Mouse (Mus musculus) intestine, embryonic 14.5 days (tissue): ENCODE measurements at regions not wholly inside any gene's neighbourhood (a gene's known extent, or its start where the extent isn't known, plus 50 kb on each side); places are given as distances from the start of the nearest gene placed in this dataset.

Experiments
- ATAC-seq: fragments of 200-750 bp; cut with Nextera tagmentation; replicated peaks from 2 replicates; pipeline ENCODE4 v1.8.0; 2017; ENCODE audit warnings: low read depth, moderate number of reproducible peaks, moderate TSS enrichment, moderate library complexity; ENCODE audit not compliant: low FRiP score, low TSS enrichment
- DNase-seq: peaks from one replicate; pipeline ENCODE4 v3.0.0-alpha.2; 2018; ENCODE audit warnings: low spot score
- H3K27ac ChIP-seq: fragments of 300-500 bp; sonication (generic); 2 replicates; pipeline ENCODE4 v1.5.1; 2014; ENCODE audit warnings: low read depth, mild to moderate bottlenecking, control low read depth
- H3K27me3 ChIP-seq: fragments of 300-500 bp; sonication (generic); replicated peaks from 2 replicates; pipeline ENCODE4 v1.6.1; 2014; ENCODE audit warnings: low read length, control low read depth; ENCODE audit not compliant: control insufficient read depth, insufficient read depth
- H3K36me3 ChIP-seq: fragments of 300-500 bp; sonication (generic); 2 replicates; pipeline ENCODE4 v1.6.1; 2014; ENCODE audit warnings: low read length, control low read depth; ENCODE audit not compliant: control insufficient read depth, insufficient read depth
- H3K4me1 ChIP-seq: fragments of 300-500 bp; sonication (generic); replicated peaks from 2 replicates; pipeline ENCODE4 v1.6.1; 2014; ENCODE audit warnings: low read length, control low read depth, mixed read lengths; ENCODE audit not compliant: control insufficient read depth, insufficient read depth
- H3K4me2 ChIP-seq: fragments of 300-500 bp; sonication (generic); 2 replicates; pipeline ENCODE4 v1.6.1; 2014; ENCODE audit warnings: low read length
- H3K4me3 ChIP-seq: fragments of 300-500 bp; sonication (generic); 2 replicates; pipeline ENCODE4 v1.5.1; 2014; ENCODE audit warnings: low read depth, low read length, control low read depth, mixed read lengths
- H3K9ac ChIP-seq: fragments of 300-500 bp; sonication (generic); 2 replicates; pipeline ENCODE4 v1.6.1; 2014; ENCODE audit warnings: mild to moderate bottlenecking, low read length
- H3K9me3 ChIP-seq: fragments of 300-500 bp; sonication (generic); 2 replicates; pipeline ENCODE4 v1.6.1; 2016; ENCODE audit warnings: low read length, control low read depth; ENCODE audit not compliant: control insufficient read depth
- WGBS: fragments of 180-500 bp; shearing (Covaris S2); extraction: QIAGEN DNeasy Blood & Tissue Kit; methylation state at CpG from one replicate; pipeline ENCODE4 v1.1.7; 2014; 5-methylcytosine and 5-hydroxymethylcytosine counted together

GRCm38 (mm10) chr2:116976951-116977503 lies 98.5 kb downstream of the Tmco5 start:
- DNase-seq = peak; percentile 59
- H3K27ac ChIP-seq = peak overlapping the region; percentile 98
- no peak overlapping the region for H3K4me3 ChIP-seq
- peaks cover 55% of the 10 kb centered on the region for H3K4me1 ChIP-seq
- H3K9me3 ChIP-seq = no peaks in the 10 kb centered on the region
- H3K27me3 ChIP-seq = no peaks in the 10 kb centered on the region
- peak overlapping the region; percentile 69 for H3K4me2 ChIP-seq
- 5% methylated on average over 9 of the region's 9 CpGs for WGBS
- no peak overlapping the region for H3K9ac ChIP-seq
- no peaks in the 10 kb centered on the region for H3K36me3 ChIP-seq
- no peak for ATAC-seq

GRCm38 (mm10) chr2:116977771-116978600 lies 99.5 kb downstream of the Tmco5 start:
- H3K36me3 ChIP-seq = no peaks in the 10 kb centered on the region
- H3K27ac ChIP-seq = no peak overlapping the region
- DNase-seq (no peak), ATAC-seq (no peak)
- H3K9me3 ChIP-seq = no peaks in the 10 kb centered on the region
- H3K27me3 ChIP-seq = no peaks in the 10 kb centered on the region
- H3K4me3 ChIP-seq = no peak overlapping the region
- H3K4me2 ChIP-seq = no peak overlapping the region
- 63% methylated on average over 10 of the region's 10 CpGs for WGBS
- peaks cover 45% of the 10 kb centered on the region for H3K4me1 ChIP-seq
- no peak overlapping the region for H3K9ac ChIP-seq

GRCm38 (mm10) chr2:116978809-116979208 lies 100.3 kb downstream of the Tmco5 start:
- H3K36me3 ChIP-seq = no peaks in the 10 kb centered on the region
- no peaks in the 10 kb centered on the region for H3K9me3 ChIP-seq
- H3K27ac ChIP-seq = no peak overlapping the region
- WGBS = 62% methylated on average over 4 of the region's 4 CpGs
- no peaks in the 10 kb centered on the region for H3K27me3 ChIP-seq
- H3K4me1 ChIP-seq = peaks cover 45% of the 10 kb centered on the region
- DNase-seq (no peak), ATAC-seq (no peak)
- H3K9ac ChIP-seq = no peak overlapping the region
- H3K4me2 ChIP-seq = no peak overlapping the region
- H3K4me3 ChIP-seq = no peak overlapping the region

GRCm38 (mm10) chr2:116979561-116980391 lies 101.3 kb downstream of the Tmco5 start:
- Histone ChIP-seq H3K4me3 (no peak overlapping the region), H3K27ac (peak overlapping the region; percentile 70), H3K9me3 (no peaks in the 10 kb centered on the region), H3K9ac (no peak overlapping the region), H3K36me3 (no peaks in the 10 kb centered on the region), H3K4me1 (peaks cover 37% of the 10 kb centered on the region), H3K27me3 (no peaks in the 10 kb centered on the region), H3K4me2 (no peak overlapping the region)
- ATAC-seq = peak; percentile 24; the same call in 1 of the 2 replicates
- WGBS = 6% methylated on average over 10 of the region's 10 CpGs
- DNase-seq = peak; percentile 68

- peaks cover 32% of the 10 kb centered on the region for H3K4me1 ChIP-seq
- H3K9me3 ChIP-seq = no peaks in the 10 kb centered on the region
- no peak for DNase-seq
- ATAC-seq = no peak
- H3K9ac ChIP-seq = no peak overlapping the region
- WGBS = 49% methylated on average over 5 of the region's 5 CpGs
- H3K27me3 ChIP-seq = no peaks in the 10 kb centered on the region
- no peaks in the 10 kb centered on the region for H3K36me3 ChIP-seq
- H3K4me2 ChIP-seq = no peak overlapping the region
- peak overlapping the region; percentile 70 for H3K27ac ChIP-seq
- H3K4me3 ChIP-seq = no peak overlapping the region
Observed at GRCm38 (mm10) chr2:116980692-116981091, 102.2 kb downstream of the Tmco5 start.

- H3K4me3 ChIP-seq = no peak overlapping the region
- no peak overlapping the region for H3K9ac ChIP-seq
- WGBS = 86% methylated on average over 5 of the region's 5 CpGs
- H3K36me3 ChIP-seq = no peaks in the 10 kb centered on the region
- H3K4me2 ChIP-seq = no peak overlapping the region
- peaks cover 19% of the 10 kb centered on the region for H3K4me1 ChIP-seq
- H3K9me3 ChIP-seq = no peaks in the 10 kb centered on the region
- no peaks in the 10 kb centered on the region for H3K27me3 ChIP-seq
- DNase-seq (no peak), ATAC-seq (no peak)
- no peak overlapping the region for H3K27ac ChIP-seq
Observed at GRCm38 (mm10) chr2:116983351-116983750, 104.9 kb downstream of the Tmco5 start.

- WGBS = 56% methylated on average over 10 of the region's 10 CpGs
- no peak overlapping the region for H3K4me2 ChIP-seq
- no peak overlapping the region for H3K27ac ChIP-seq
- DNase-seq (no peak), ATAC-seq (no peak)
- no peak overlapping the region for H3K9ac ChIP-seq
- no peak overlapping the region for H3K4me3 ChIP-seq
- no peaks in the 10 kb centered on the region for H3K27me3 ChIP-seq
- peaks cover 19% of the 10 kb centered on the region for H3K4me1 ChIP-seq
- H3K9me3 ChIP-seq = no peaks in the 10 kb centered on the region
- H3K36me3 ChIP-seq = no peaks in the 10 kb centered on the region
Observed at GRCm38 (mm10) chr2:116983821-116984351, 105.4 kb downstream of the Tmco5 start.

- Histone ChIP-seq H3K27ac (no peak overlapping the region), H3K9me3 (no peaks in the 10 kb centered on the region), H3K36me3 (no peaks in the 10 kb centered on the region), H3K4me2 (no peak overlapping the region), H3K4me3 (no peak overlapping the region), H3K4me1 (peaks cover 13% of the 10 kb centered on the region), H3K27me3 (no peaks in the 10 kb centered on the region), H3K9ac (no peak overlapping the region)
- WGBS = 83% methylated on average over 3 of the region's 3 CpGs
- no peak for DNase-seq
- no peak for ATAC-seq
Observed at GRCm38 (mm10) chr2:116984597-116984996, 106.1 kb downstream of the Tmco5 start.
